Mouse (Mus musculus): ENCODE data around the gene Ubxn2a.
"Not testable (repeated sequence)": the region's sequence is repeated elsewhere in the genome, so short reads cannot be mapped to it uniquely, and the experiment has no call there.

The Ubxn2a gene

GRCm38 (mm10) chr12:4906951-4907906 is at the start of gene Ubxn2a:
Ubxn2a (minus strand) TSS chr12:4907705.
- peak; percentile 87 to 88 for DNase-seq

GRCm38 (mm10) chr12:4953156-4953555 is 45.7 kb upstream of the Ubxn2a start:
- no peak for DNase-seq

DNA sequence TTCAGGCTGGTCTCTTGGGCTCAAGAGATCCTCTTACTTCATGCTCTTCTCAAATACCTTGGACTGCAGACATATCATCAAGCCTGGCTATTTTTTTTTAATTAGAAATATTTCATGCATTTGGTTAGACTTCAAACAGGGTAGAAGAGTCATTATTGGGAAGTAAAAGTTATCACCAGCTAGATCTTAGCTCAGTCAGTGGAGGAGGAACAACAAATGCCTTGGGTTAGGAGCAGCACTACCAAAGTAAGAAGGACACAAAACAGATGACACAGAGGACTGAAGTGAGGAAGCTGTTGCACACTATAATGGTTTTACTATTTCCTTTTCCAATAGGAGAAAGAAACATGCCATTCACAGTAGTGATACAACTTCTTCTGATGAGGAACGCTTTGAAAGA is 44.8 kb upstream of the Ubxn2a start:
- no peak for DNase-seq

- DNase-seq: no peak
Observed at GRCm38 (mm10) chr12:4930820-4931548, 23.5 kb upstream of the Ubxn2a start.

- no peak for DNase-seq
Observed at GRCm38 (mm10) chr12:4928197-4928596, 20.7 kb upstream of the Ubxn2a start.

DNA sequence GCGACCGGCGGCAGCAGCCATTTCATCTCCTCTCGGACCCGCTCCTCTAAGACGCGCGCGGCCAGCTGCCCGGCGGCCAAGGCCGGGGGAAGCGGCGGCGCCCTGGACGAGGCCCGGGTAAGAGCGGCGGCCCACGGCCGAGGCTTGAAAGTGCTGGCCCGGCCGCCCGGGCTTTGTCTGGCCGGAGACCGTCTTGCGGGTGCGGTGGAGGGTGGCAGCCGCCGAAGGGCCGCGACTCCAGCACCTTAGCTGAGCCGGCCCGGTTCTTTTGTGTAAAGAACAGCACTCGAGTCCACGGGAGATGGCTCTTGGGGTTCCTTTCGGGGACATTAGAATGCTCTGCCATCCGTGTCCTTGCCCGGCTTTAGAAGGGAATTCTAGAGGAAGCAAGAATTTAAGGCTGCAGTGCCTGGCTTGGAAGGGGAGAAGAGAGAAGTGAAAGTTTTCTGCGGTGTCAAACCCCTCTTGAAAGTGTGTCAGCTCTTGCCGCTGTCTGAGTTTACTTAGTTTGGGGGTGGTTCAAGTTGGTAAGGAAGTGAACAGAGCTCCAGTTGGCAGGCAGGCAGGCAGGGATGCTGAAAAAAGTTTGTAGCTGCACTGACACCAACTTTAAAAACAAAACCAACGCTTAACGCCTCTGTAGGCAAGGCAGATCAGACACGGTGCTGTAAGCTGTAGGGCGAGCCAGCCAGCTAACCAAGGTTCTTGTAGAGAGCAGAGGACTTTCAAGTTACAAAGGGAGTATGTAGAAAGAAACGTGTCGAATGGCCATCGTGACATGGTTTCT is 10.5 kb upstream of the Ubxn2a start:
- peak; percentile 40 to 71 for DNase-seq

- DNase-seq: peak; percentile 94
Observed at GRCm38 (mm10) chr12:4916994-4917804, 9.7 kb upstream of the Ubxn2a start, which contains the start of gene Atad2b. Atad2b (plus strand) TSS chr12:4917353.

DNA sequence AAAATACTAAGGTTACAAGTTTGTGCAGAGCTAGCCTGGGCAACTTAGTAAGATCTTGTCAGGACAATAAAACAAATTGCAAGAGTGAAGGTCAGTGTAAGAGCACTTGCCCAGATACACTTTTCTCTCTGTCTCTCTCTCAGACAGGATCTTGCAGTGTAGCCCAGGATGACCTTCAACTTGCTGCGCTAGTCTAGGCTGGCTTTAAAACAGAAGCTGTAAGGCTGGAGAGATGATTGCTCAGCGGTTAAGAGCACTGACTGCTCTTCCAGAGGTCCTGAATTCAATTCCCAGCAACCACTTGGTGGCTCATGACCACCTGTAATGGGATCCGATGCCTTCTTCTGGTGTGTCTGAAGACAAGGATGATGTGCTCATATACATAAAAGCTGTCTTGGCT is 7.4 kb upstream of the Ubxn2a start:
- no peak for DNase-seq

- DNase-seq: no peak
Observed at GRCm38 (mm10) chr12:4914441-4914840, 6.9 kb upstream of the Ubxn2a start.

DNA sequence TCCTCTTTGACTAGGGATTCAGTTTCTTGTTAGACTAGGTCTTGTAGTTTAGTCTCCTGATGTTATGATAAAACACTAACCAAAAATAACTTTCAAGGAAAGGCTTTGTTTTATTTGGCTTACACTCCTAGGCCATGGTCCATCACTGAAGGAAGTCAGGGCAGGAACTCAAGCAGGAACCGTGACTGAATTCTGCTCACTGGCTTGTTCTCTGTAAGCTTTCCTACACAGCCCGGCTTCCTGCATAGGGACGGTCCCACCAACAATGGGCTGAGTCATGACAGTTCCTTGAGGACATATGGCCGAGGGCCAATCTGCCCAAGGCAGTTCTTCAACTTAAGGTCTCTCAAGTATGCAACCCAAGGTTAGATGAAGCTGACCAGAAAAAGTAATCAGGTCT is 4.2 kb upstream of the Ubxn2a start:
- DNase-seq: no peak

DNA sequence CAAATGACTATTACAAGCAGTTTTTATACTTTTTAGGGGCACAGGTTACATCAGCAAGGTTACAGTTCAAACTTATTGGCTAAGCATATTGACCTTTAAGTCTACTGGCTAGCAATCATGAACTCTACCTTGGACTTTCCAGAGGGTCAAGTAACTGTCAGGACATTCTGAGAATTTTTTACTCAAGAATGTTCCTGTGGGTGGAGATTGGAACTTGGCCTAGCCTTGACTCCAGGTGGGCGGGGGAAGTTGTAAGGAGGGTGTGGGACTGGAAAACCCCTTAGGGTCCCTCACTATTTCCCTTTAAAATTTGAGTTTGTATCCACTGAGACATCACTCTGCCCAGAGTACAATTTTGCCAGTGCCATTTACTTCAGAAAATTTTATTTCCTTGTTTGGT is 3.0 kb upstream of the Ubxn2a start:
- not testable (repeated sequence) for DNase-seq

DNA sequence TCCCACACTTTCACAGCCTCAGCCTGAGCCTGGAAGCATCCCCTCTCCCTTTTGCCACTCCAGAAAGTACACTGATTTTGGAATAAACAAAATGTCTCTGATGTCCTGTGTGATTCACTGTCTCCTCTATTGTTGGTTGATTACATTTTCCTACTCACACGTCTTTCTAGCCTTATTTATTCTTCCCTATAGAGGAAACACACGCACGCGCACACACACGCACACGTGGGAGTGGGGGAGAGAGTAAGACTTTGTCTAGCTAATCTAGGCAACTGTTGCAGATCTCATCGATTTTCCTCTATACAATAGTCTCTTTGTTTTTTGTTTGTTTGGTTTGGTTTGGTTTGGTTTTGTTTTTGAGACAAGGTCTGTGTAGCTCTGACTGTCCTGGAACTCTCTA is 886 bp upstream of the Ubxn2a start:
- no peak for DNase-seq

GRCm38 (mm10) chr12:4906476-4906875 is 1.0 kb downstream of the Ubxn2a start:
- no peak for DNase-seq

DNA sequence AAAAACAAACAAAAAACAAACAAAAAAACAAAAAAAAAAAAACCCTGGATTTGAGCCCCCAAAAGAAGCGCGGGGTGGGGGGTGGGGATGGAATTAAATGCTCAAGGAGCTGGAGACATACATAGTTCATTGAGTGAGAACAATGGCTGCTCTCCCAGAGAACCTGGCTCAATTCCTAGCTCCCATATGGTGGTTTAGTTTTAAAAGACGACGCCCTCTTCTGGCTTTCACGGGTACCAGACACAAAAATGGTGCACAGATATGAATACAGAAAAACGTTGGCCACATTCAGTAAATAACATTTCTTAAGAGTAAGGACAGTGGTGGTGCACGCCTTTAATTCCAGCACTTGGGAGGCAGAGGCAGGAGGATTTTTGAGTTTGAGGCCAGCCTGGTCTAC is 1.6 kb downstream of the Ubxn2a start:
- no peak for DNase-seq

- DNase-seq: no peak
Observed at GRCm38 (mm10) chr12:4898024-4898423, 9.5 kb downstream of the Ubxn2a start.

DNA sequence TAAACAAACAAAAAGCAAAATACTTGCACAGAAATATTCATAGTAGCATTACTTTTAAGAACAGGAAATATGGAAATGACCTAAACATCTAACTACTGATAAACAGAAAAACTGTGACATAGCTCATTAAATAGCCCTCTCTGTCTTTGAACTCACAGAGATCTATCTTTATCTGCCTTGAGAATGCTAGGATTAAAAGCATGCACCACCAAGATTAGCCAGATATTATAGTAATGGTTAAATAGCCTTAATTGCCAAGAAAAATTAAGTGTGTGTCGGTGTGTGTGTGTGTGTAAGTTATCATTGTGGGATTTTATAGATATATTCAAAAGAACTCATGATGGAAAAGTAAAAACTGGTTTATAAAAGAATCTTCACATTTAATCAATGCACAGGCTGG is 17.6 kb downstream of the Ubxn2a start:
- DNase-seq: no peak

DNA sequence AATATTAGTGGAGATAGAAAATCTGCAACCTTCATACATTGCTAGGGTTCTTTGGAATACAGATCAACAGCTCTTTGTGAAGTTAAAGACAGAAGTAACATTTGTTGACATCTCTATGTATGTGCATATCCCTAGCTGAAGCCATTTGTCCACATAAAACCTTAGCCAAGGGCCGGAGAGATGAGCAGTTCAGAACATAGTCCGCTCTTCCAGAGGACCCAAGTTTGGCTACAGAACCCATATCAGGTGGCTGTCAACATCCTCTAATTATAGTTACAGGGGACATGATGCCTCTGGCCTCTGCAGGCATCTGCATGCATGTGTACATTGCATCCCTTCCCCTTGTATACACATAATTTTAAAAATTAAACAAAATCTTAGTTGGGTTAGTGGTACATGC is 18.3 kb downstream of the Ubxn2a start:
- no peak for DNase-seq

GRCm38 (mm10) chr12:4888739-4889138 is 18.8 kb downstream of the Ubxn2a start:
- no peak for DNase-seq

DNA sequence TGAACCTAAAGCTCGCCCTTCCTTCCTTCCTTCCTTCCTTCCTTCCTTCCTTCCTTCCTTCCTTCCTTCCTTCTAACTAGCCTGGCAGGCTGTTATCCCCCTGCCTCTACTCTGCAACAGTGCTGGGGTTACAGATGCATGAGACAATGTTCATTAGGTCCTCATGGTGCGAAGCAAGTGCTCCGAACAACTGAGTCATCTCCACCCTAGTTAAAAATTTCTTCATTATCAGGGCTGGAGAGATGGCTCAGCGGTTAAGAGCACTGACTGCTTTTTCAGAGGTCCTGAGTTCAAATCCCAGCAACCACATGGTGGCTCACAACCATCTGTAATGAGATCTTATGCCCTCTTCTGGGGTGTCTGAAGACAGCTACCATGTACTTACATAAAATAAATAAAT is 20.9 kb downstream of the Ubxn2a start:
- DNase-seq: not testable (repeated sequence)

DNA sequence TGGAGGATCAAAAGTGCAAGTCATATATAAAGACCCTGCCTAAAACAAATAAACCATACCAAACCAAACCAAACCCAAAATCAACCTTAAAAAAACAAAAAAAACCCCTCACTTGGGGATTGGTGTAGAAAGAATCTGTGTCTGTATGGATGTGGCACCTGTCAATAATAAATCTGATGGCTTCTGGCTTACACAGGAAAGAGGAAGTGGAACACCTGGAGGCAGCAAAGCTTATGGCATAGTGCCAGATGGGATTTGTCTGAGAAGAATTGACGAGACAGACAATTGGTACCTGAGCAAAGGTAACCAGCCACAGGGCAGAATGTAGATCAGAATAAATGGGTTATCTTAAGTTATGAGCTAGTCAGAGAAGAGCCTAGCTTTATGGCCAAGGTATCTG is 22.4 kb downstream of the Ubxn2a start:
- no peak for DNase-seq

DNA sequence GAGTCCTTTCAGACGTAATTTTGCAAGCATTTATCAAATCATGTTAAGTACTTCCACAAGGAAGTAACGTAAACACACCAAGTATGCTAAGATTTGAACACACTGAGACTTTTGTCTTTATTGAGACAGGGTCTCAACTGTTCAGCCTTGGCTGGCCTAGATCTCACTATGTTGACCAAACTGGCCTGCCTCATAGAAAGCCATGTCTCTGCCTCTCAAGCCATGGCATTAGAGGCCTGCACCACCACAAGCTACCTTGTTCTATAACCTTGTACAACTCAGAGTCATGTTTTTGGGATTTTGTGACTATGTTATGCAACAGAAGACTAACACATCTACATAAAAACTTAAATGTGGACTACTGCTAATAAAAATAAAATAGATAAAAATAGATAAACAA is 25.4 kb downstream of the Ubxn2a start:
- no peak for DNase-seq

DNA sequence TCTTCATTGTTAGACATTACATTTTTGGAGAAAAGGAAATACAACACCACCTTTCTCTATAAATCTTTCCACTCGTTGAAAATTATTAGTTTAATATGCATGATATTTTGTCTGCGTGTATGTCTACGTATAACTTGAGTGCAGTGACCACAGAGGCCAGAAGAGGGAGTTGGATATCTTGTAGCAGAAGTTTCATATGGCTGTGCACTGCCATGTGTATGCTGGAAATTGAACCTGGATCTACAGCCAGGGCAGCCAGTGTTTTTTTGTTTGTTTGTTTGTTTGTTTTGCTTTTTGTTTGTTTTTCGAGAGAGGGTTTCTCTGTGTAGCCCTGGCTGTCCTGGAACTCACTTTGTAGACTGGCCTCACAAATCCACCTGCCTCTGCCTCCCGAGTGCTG is 28.5 kb downstream of the Ubxn2a start:
- DNase-seq: no peak
